Mouse (Mus musculus) embryonic facial prominence, embryonic 10.5 days (tissue): Measurements from ENCODE around the gene Pde7b. TPM values are rescaled to one million over a fixed set of nuclear protein-coding genes. Genes with fewer than 3 reads are reported as not detected.
A peak's percentile ranks its signal among the peaks of the same experiment; 100 is the strongest.

Source experiments
- DNase-seq: peaks from one replicate; pipeline ENCODE4 v3.0.0-alpha.2; 2017; ENCODE audit warnings: low spot score
- H3K27ac ChIP-seq: fragments of 300-500 bp; sonication (generic); replicated peaks from 2 replicates; pipeline ENCODE4 v1.5.1; 2016; ENCODE audit warnings: mild to moderate bottlenecking
- H3K27me3 ChIP-seq: fragments of 300-500 bp; sonication (generic); replicated peaks from 2 replicates; pipeline ENCODE4 v1.6.1; 2016; ENCODE audit warnings: low read depth, mild to moderate bottlenecking; ENCODE audit not compliant: poor library complexity, severe bottlenecking
- H3K36me3 ChIP-seq: fragments of 300-500 bp; sonication (generic); replicated peaks from 2 replicates; pipeline ENCODE4 v1.6.1; 2016; ENCODE audit warnings: mild to moderate bottlenecking, moderate library complexity
- H3K4me1 ChIP-seq: fragments of 300-500 bp; sonication (generic); 2 replicates; pipeline ENCODE4 v1.6.1; 2016
- H3K4me3 ChIP-seq: fragments of 300-500 bp; sonication (generic); 2 replicates; pipeline ENCODE4 v1.5.1; 2016; ENCODE audit warnings: mild to moderate bottlenecking, moderate library complexity
- H3K9me3 ChIP-seq: fragments of 300-500 bp; sonication (generic); 2 replicates; pipeline ENCODE4 v1.6.1; 2016; ENCODE audit warnings: mild to moderate bottlenecking
- WGBS: fragments of 180-500 bp; shearing (Covaris S2); methylation state at CpG from one replicate; pipeline ENCODE4 v1.1.7; 2016; 5-methylcytosine and 5-hydroxymethylcytosine counted together
- polyA plus RNA-seq: library from polyadenylated mRNA; unstranded; fragments of >200 nt; fragmentation: Nextera tagmentation; extraction: Ambion mirVana; gene quantifications from 2 replicates; pipeline ENCODE4 v1.2.1, GENCODE M21; 2016

Pde7b gene
- polyA plus RNA-seq, 1 experiment from 2014 or later, result 2.8 TPM

DNA sequence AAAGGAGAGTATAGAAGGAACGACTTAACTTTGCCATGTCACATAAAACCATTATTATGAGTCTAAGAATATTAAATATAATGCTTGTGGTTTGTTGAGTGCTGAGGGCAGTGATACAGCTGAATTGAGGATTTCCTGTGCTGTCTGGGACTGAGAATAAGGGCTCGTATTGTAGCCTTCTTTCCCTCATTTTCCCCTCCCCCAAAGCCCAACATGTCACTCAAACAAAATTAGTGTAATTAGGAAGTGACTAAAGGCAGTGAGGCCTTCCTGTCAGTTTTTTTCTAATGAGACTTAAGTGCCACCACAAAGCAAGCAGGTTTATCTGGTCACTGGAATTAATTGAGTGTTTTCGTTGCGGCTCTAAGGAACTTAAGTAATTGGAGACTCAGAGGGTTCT is 12.3 kb upstream of the Pde7b start:
- no peak for DNase-seq
- H3K9me3 ChIP-seq, result no peaks in the 10 kb centered on the region
- no peak overlapping the region; the same call in 1 of the 2 replicates for H3K4me3 ChIP-seq
- H3K36me3 ChIP-seq, result no peaks in the 10 kb centered on the region
- H3K27me3 ChIP-seq, result no peaks in the 10 kb centered on the region; the same call in 1 of the 2 replicates
- peaks cover 21% of the 10 kb centered on the region for H3K4me1 ChIP-seq
- peak overlapping the region; percentile 78 for H3K27ac ChIP-seq
- 15% methylated on average over 4 of the region's 4 CpGs for WGBS

DNA sequence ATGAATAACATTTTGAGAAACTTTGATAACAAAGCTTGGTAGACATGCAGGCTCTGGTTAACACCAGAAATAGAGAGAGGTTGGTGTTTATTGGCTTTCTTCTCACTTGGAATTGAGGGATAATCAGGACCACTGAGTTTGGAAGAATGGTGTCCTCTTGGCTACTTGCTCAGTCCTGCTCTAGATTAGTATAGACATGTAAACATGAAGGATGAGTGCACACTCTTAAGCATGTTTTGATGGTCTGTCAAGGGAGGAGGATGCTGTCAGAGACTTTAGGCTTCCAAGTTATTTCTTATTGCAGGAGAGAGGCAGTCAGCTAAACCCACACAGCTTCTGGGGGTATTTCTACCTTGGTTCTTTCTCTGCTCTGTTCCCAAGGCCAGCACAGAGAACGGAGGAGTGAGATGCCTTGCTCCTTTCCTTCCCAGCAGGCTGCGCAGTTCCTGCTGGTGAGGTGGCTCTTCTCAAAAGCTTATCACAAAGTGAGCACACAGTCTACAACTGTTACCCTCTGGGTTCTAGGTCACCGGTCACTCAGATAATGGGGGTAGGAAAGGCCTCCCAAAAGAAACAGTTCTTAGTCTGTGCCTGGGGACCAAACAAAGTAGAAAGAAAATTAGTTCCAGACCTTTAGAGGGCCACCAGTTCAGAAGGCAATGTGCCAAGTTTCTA is 11.0 kb upstream of the Pde7b start:
- whole genome bisulfite sequencing, result 43% methylated on average over 3 of the region's 3 CpGs
- H3K4me1 ChIP-seq, result peaks cover 21% of the 10 kb centered on the region
- H3K36me3 ChIP-seq, result no peaks in the 10 kb centered on the region
- no peak overlapping the region for H3K4me3 ChIP-seq
- no peaks in the 10 kb centered on the region; the same call in 1 of the 2 replicates for H3K27me3 ChIP-seq
- DNase-seq, result peak; percentile 31
- H3K27ac ChIP-seq, result peak overlapping the region; percentile 78
- H3K9me3 ChIP-seq, result no peaks in the 10 kb centered on the region

- Histone ChIP-seq H3K36me3 (no peaks in the 10 kb centered on the region), H3K27ac (no peak overlapping the region), H3K27me3 (no peaks in the 10 kb centered on the region; the same call in 1 of the 2 replicates), H3K9me3 (no peaks in the 10 kb centered on the region), H3K4me3 (no peak overlapping the region), H3K4me1 (peaks cover 21% of the 10 kb centered on the region)
- 68% methylated on average over 5 of the region's 5 CpGs for WGBS
- DNase-seq, result no peak
Measured at GRCm38 (mm10) chr10:20733576-20733975, 8.7 kb upstream of the Pde7b start.

GRCm38 (mm10) chr10:20732180-20732579 is 7.3 kb upstream of the Pde7b start:
- Histone ChIP-seq H3K27ac (no peak overlapping the region), H3K4me3 (no peak overlapping the region), H3K9me3 (no peaks in the 10 kb centered on the region), H3K36me3 (no peaks in the 10 kb centered on the region), H3K4me1 (peaks cover 15% of the 10 kb centered on the region), H3K27me3 (no peaks in the 10 kb centered on the region; the same call in 1 of the 2 replicates)
- no peak for DNase-seq
- WGBS, result 53% methylated on average over 2 of the region's 2 CpGs

- no peak overlapping the region for H3K4me3 ChIP-seq
- DNase-seq, result no peak
- H3K4me1 ChIP-seq, result peaks cover 8% of the 10 kb centered on the region
- 77% methylated on average over 1 of the region's 1 CpGs for WGBS
- no peaks in the 10 kb centered on the region for H3K9me3 ChIP-seq
- no peaks in the 10 kb centered on the region for H3K27me3 ChIP-seq
- no peaks in the 10 kb centered on the region for H3K36me3 ChIP-seq
- H3K27ac ChIP-seq, result no peak overlapping the region
Measured at GRCm38 (mm10) chr10:20730034-20730433, 5.2 kb upstream of the Pde7b start.

DNA sequence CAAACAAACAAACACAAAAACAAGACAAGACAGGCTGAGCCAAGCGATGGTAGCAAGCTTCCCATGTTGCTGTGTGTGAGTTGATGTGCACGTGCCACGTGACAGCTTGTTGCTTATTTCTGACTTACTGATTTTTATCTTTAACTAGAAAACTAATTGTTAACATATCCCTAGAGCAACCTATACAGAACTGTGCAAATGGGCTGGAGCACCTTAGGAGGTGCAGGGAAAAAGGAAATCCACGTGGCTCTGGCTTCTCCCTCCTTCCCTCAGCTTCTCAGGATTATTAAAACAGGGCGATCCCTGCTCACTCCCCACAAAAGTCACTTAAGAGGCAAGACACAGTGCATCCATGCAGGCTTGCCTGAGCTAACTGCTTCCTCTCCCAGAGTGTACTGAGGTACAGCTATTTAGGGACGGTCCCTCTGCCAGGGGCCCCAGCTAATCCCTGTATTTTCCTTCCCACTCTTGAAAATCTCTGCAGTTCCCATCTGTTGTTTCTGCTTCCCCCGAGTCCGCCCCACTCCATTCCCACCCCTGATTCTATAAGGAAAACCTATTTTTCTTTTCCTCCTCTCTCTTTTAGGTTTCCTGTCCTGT is 606 bp upstream of the Pde7b start:
- Histone ChIP-seq H3K4me1 (peaks cover 34% of the 10 kb centered on the region), H3K27ac (peak overlapping the region; percentile 62), H3K27me3 (no peaks in the 10 kb centered on the region), H3K36me3 (no peaks in the 10 kb centered on the region), H3K9me3 (no peaks in the 10 kb centered on the region), H3K4me3 (peak overlapping the region; percentile 50)
- WGBS, result 40% methylated on average over 8 of the region's 8 CpGs
- no peak for DNase-seq

DNA sequence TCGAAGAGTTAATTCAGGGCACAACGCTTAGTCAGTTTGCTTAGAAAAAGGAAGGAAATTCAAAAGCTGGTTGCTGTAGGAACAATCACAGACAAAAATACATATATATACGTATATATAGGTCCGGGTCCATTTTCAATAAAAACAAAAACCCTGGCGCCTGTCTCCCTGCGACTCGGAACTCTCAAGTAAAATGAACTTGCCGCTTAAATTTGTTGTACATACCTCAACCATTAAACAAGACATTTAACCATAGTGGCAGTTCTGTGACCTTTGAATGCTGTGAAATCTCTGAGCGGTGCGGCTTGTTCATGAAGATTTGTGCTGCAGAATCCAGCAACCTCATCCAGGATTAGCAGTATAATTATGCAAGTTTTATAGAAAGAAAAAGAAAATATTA is 427 bp downstream of the Pde7b start:
- WGBS, result 35% methylated on average over 10 of the region's 10 CpGs
- H3K9me3 ChIP-seq, result no peaks in the 10 kb centered on the region
- peak overlapping the region; percentile 50 for H3K4me3 ChIP-seq
- peak overlapping the region; percentile 62; the same call in 1 of the 2 replicates for H3K27ac ChIP-seq
- DNase-seq, result no peak
- H3K4me1 ChIP-seq, result peaks cover 42% of the 10 kb centered on the region
- H3K36me3 ChIP-seq, result no peaks in the 10 kb centered on the region
- H3K27me3 ChIP-seq, result no peaks in the 10 kb centered on the region

- Histone ChIP-seq H3K27me3 (no peaks in the 10 kb centered on the region), H3K9me3 (no peaks in the 10 kb centered on the region), H3K36me3 (no peaks in the 10 kb centered on the region), H3K4me1 (peaks cover 42% of the 10 kb centered on the region), H3K27ac (peak overlapping the region; percentile 62; the same call in 1 of the 2 replicates), H3K4me3 (peak overlapping the region; percentile 50)
- DNase-seq, result no peak
- 21% methylated on average over 3 of the region's 3 CpGs for WGBS
Measured at GRCm38 (mm10) chr10:20723962-20724361, 916 bp downstream of the Pde7b start.

DNA sequence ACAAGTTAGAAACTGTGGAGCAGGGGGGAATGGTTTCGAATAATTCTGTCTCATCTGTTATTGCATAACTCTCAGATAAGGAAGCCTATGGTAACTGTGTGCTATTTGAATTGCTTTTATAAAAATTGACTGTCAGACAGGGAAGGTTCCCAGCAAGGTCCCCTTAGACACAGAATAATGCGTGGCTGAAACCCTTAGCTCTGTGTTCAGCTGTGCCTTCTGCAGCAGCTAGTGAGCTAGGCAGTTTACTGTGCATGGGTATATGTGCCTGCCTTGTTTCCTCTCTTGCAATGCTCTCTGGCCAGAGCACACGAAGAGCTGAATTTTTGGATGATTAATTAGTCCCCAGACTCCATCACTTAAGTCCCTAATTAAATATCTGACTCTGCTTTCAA is 1.4 kb downstream of the Pde7b start:
- 37% methylated on average over 3 of the region's 3 CpGs for WGBS
- Histone ChIP-seq H3K27me3 (no peaks in the 10 kb centered on the region), H3K36me3 (no peaks in the 10 kb centered on the region), H3K4me1 (peaks cover 42% of the 10 kb centered on the region), H3K4me3 (peak overlapping the region; percentile 50), H3K27ac (peak overlapping the region; percentile 62; the same call in 1 of the 2 replicates), H3K9me3 (no peaks in the 10 kb centered on the region)
- DNase-seq, result no peak

DNA sequence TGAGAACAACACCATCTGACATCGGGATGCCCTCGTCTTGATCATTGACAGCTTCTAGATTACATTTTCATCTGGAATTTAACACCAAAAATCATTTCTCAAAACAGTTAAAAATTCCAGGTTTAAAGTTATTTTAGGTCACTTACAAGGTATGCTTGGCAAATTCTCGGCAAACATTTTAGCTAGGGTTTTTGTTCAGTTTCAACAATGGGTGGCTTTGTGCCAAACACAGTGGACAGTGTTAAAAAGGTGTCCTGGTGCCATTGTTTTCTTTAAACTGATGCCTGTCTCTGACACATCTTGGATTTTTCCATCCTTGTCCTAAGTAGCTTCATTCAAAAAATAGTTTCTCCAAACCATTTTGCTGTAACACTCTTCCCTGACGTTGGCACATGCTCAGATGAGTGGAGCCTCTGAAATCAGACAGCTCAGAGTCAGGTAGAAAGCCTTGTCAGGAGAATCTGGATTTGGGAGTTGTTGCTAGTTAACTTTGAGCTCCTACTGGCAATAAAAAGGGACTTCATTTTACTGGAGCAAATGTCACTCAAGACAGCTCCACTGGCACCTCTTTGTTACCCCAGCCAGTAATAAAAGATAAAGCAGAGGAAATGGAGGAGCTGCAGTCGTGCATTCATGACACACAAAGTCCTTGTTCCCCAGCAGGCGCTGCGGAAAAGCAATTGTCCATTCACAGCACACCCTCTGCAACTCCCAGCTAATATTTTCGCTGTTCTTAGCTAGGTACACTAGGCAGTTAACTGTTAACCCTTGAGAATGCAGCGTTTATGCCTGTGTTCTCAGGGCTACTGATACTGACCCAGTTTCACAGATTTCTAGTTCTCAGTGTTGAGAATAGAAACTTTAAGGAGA is 2.0 kb downstream of the Pde7b start:
- Histone ChIP-seq H3K36me3 (no peaks in the 10 kb centered on the region), H3K27me3 (no peaks in the 10 kb centered on the region), H3K27ac (peak overlapping the region; percentile 62), H3K9me3 (no peaks in the 10 kb centered on the region), H3K4me1 (peaks cover 42% of the 10 kb centered on the region), H3K4me3 (peak overlapping the region; percentile 50)
- 37% methylated on average over 9 of the region's 9 CpGs for WGBS
- peak; percentile 24 for DNase-seq

DNA sequence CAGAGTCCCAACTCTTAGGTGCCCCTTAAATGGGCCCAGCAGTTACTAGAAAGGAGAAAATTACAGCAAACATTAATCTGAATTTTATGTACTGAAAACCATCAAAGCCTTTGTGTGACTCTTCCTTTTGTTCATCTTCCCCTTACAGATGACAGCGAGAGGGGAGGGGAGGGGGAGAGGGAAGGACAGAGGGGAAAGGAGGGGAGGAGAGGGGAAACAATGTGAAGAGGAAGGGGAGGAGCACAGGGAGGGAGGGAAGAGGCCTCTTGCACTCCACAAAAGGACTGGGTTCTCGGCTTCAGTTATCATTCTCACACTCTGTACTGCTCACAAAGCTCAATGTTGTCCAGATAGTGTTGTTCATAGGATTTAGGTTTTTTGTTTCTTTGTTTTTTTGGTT is 5.7 kb downstream of the Pde7b start:
- Histone ChIP-seq H3K27me3 (no peaks in the 10 kb centered on the region), H3K4me3 (no peak overlapping the region), H3K9me3 (no peaks in the 10 kb centered on the region), H3K27ac (no peak overlapping the region; the same call in 1 of the 2 replicates), H3K36me3 (no peaks in the 10 kb centered on the region), H3K4me1 (peaks cover 27% of the 10 kb centered on the region)
- no peak for DNase-seq
- WGBS, result 65% methylated on average over 2 of the region's 2 CpGs

- Histone ChIP-seq H3K4me3 (no peak overlapping the region), H3K27me3 (no peaks in the 10 kb centered on the region), H3K9me3 (no peaks in the 10 kb centered on the region), H3K36me3 (no peaks in the 10 kb centered on the region), H3K4me1 (peaks cover 8% of the 10 kb centered on the region), H3K27ac (peak overlapping the region; percentile 44; the same call in 1 of the 2 replicates)
- DNase-seq, result peak; percentile 29
- 54% methylated on average over 7 of the region's 7 CpGs for WGBS
Measured at GRCm38 (mm10) chr10:20700633-20701032, 24.2 kb downstream of the Pde7b start.
